Mouse (Mus musculus) hindbrain, embryonic 16.5 days (tissue): ENCODE data around the gene Ccdc15. TPM values are rescaled to one million over a fixed set of nuclear protein-coding genes. Genes with fewer than 3 reads are reported as not detected.
A peak's percentile ranks its signal among the peaks of the same experiment; 100 is the strongest.
"Not testable (repeated sequence)": the region's sequence is repeated elsewhere in the genome, so short reads cannot be mapped to it uniquely, and the experiment has no call there.

Experiments used
- ATAC-seq: fragments of 200-750 bp; cut with Nextera tagmentation; 2 replicates; pipeline ENCODE4 v1.8.0; 2017; ENCODE audit warnings: moderate TSS enrichment, moderate library complexity
- H3K27ac ChIP-seq: fragments of 300-500 bp; sonication (generic); 2 replicates; pipeline ENCODE4 v1.5.1; 2014; ENCODE audit warnings: low read depth, mild to moderate bottlenecking, control low read depth, low read length, moderate library complexity
- H3K27me3 ChIP-seq: fragments of 300-500 bp; sonication (generic); replicated peaks from 2 replicates; pipeline ENCODE4 v1.6.1; 2014; ENCODE audit warnings: low read length; ENCODE audit not compliant: control insufficient read depth, insufficient read depth
- H3K36me3 ChIP-seq: fragments of 300-500 bp; sonication (generic); 2 replicates; pipeline ENCODE4 v1.6.1; 2014; ENCODE audit warnings: mild to moderate bottlenecking, low read length, moderate library complexity, mixed read lengths; ENCODE audit not compliant: control insufficient read depth, insufficient read depth
- H3K4me1 ChIP-seq: fragments of 300-500 bp; sonication (generic); 2 replicates; pipeline ENCODE4 v1.6.1; 2014; ENCODE audit warnings: low read depth, low read length; ENCODE audit not compliant: control insufficient read depth, insufficient read depth
- H3K4me2 ChIP-seq: fragments of 300-500 bp; sonication (generic); 2 replicates; pipeline ENCODE4 v1.6.1; 2014; ENCODE audit warnings: mild to moderate bottlenecking, low read length, control low read depth, moderate library complexity
- H3K4me3 ChIP-seq: fragments of 300-500 bp; sonication (generic); 2 replicates; pipeline ENCODE4 v1.5.1; 2014; ENCODE audit warnings: mild to moderate bottlenecking, low read length, control low read depth, moderate library complexity
- H3K9ac ChIP-seq: fragments of 300-500 bp; sonication (generic); 2 replicates; pipeline ENCODE4 v1.6.1; 2014; ENCODE audit warnings: low read depth, mild to moderate bottlenecking, control low read depth, low read length, moderate library complexity
- H3K9me3 ChIP-seq: fragments of 300-500 bp; sonication (generic); 2 replicates; pipeline ENCODE4 v1.6.1; 2014; ENCODE audit warnings: mild to moderate bottlenecking, low read length, moderate library complexity; ENCODE audit not compliant: control insufficient read depth
- WGBS: fragments of 180-500 bp; shearing (Covaris S2); extraction: QIAGEN DNeasy Blood & Tissue Kit; methylation state at CpG from one replicate; pipeline ENCODE4 v1.1.7; 2014; 5-methylcytosine and 5-hydroxymethylcytosine counted together
- polyA plus RNA-seq: library from polyadenylated mRNA; unstranded; fragments of >200 nt; fragmentation: Nextera tagmentation; extraction: Ambion mirVana; gene quantifications from 2 replicates; pipeline ENCODE4 v1.2.1, GENCODE M21; 2015

Gene Ccdc15
- polyA plus RNA-seq, 1 experiment from 2014 or later: 7.1 TPM

DNA sequence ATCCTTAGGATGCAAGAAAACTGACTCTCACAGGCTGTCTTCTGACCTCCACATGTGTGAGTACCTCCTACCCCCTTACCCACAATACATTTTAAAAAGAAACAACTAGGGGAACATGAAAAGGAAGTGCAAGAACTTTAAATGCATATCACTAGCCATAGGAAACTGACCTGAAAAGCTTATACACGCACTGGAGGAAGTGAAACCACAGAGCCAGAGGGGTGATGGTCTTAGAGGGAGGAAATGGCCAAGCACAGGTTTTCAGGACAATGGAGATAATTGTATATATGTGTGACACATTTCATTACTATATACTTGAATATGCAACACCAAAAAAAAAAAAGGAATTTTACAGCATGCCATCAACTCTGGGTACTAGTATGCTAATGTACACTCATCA lies 46.5 kb downstream of the Ccdc15 start:
- WGBS: 94% methylated on average over 1 of the region's 1 CpGs
- peaks cover 2% of the 10 kb centered on the region; the same call in 1 of the 2 replicates for H3K36me3 ChIP-seq
- no peak for ATAC-seq
- H3K9me3 ChIP-seq: no peaks in the 10 kb centered on the region
- H3K4me2 ChIP-seq: no peak overlapping the region
- H3K4me1 ChIP-seq: no peaks in the 10 kb centered on the region
- no peak overlapping the region for H3K9ac ChIP-seq
- H3K27ac ChIP-seq: no peak overlapping the region
- no peak overlapping the region for H3K4me3 ChIP-seq
- no peaks in the 10 kb centered on the region for H3K27me3 ChIP-seq

DNA sequence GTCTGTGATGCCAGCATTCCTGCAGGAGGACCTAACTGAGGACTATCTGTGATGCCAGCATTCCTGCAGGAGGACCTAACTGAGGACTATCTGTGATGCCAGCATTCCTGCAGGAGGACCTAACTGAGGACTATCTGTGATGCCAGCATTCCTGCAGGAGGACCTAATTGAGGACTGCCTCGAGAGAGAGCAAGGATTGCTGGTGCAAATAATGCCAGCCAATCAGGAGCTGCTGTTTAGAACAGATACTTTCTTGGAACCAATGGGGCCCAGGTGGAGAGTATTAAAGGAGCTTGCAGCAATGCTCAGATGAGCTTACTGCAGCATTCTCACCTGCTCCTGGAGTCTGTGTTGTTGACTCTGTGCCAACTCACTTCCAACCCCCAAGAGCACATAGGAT lies 47.7 kb downstream of the Ccdc15 start:
- H3K9ac ChIP-seq: not testable (repeated sequence)

DNA sequence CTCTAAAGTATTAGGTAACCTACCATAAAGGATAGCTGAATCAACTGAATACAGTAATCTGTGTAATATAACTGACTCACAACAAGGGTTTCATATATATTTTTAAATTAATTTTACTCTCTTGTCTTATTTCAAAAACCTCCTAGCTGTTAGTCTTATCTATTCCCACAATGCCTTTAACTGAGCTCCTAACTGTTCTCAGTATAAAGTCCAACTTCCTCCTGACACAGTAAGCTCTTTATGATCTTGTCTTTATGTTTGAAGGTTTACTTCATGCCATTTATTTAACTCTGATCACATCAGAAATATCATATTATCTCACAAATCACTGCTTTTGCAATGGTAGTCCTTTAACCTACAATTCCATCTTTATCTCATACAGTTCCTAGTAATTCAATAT lies 52.6 kb downstream of the Ccdc15 start:
- Histone ChIP-seq H3K36me3 (no peaks in the 10 kb centered on the region), H3K4me1 (no peaks in the 10 kb centered on the region), H3K4me2 (no peak overlapping the region), H3K27me3 (no peaks in the 10 kb centered on the region), H3K9me3 (no peaks in the 10 kb centered on the region), H3K9ac (no peak overlapping the region), H3K27ac (no peak overlapping the region), H3K4me3 (no peak overlapping the region)
- ATAC-seq: no peak

More for the DNA sequence above, 47.7 kb downstream of the Ccdc15 start:
- WGBS: 78% methylated on average over 1 of the region's 1 CpGs
- ATAC-seq, H3K4me3 ChIP-seq, H3K36me3 ChIP-seq, H3K27me3 ChIP-seq, H3K27ac ChIP-seq, H3K4me2 ChIP-seq, H3K9me3 ChIP-seq, H3K4me1 ChIP-seq: not testable (repeated sequence)

DNA sequence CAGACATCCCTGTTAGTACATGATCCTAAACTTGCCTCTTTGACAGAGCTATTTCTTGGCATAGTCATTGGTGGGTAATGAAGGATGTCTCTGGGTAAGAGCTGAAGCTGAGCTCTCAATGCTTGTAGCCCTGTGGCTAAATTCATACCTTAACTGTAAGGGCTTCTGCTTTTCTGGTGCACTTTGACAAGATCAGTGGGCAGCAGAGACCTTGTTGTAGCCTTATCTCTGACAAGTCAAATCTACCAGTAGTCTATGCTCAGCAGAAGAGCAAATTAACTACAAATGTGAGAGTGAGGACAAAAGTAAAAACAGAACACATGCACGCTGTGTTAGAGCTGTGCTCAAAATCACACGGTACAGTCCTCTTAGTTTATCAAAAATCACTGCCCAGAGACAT lies 81.6 kb downstream of the Ccdc15 start:
- Histone ChIP-seq H3K9me3 (no peaks in the 10 kb centered on the region), H3K4me1 (no peaks in the 10 kb centered on the region), H3K4me3 (no peak overlapping the region), H3K9ac (no peak overlapping the region), H3K36me3 (no peaks in the 10 kb centered on the region), H3K27me3 (no peaks in the 10 kb centered on the region), H3K27ac (no peak overlapping the region), H3K4me2 (no peak overlapping the region)
- no peak for ATAC-seq
- WGBS: 92% methylated on average over 2 of the region's 2 CpGs

DNA sequence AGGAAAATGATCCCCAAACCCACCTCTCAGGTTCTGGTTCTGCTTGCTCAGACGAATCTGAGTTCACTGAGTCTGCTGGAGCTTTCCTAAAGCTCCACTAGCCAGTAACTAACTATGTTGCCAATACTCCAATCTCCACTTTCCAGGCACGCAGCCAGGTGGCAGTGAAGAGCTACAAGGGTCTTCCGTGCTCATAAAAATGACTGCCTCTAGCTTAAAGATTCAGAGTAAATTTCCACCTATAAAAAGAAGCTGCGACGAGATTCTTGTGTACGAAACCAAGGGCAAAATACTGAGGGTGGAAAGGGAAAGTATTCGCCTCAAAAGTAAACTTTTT lies 92.4 kb downstream of the Ccdc15 start:
- H3K4me2 ChIP-seq: peak overlapping the region; percentile 85
- WGBS: 32% methylated on average over 7 of the region's 7 CpGs
- H3K9me3 ChIP-seq: no peaks in the 10 kb centered on the region

DNA sequence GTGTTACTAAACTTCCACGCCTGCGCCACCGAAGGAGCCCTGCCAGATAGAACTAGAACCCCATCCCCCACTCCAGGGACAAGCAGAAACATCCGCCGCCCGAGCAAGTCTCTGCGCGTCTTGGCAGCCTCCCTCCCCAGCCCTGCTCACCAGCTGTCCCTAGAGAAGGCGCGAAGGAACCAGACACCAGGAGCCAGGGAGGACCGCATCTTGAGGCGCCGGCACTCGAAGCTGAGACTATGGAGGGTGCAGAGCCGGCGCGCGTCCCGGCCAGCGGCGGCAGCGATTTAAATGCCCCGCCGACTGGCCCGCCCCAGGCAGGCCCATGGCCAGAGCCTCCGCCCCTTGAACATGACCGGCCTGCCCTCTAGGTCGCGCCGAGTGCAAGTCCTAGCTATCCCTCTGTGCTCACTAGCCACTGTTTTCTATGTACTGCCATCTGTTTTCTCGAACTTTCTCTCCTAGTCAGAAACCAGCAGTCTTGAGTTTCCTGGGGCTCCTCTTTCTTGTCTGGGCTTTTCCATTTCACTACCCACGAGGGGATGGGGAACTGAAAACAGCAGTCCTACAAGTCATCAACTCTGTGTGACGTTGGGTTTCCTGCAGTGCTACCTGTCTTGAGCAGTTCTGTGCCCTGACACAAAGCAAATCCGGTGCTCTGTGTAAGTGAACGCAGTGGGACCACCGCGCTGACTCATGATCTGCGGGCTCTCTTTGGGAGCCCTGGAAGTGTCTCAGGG lies 92.9 kb downstream of the Ccdc15 start, which contains the start of gene Slc37a2:
Gene Slc37a2, minus strand, starts transcription at position 590 of the 740 bp plus-strand sequence.
- ATAC-seq: peak; percentile 83

More for the DNA sequence above, 92.4 kb downstream of the Ccdc15 start:
- Histone ChIP-seq H3K36me3 (no peaks in the 10 kb centered on the region), H3K27me3 (peaks cover 7% of the 10 kb centered on the region; the same call in 1 of the 2 replicates), H3K4me1 (peaks cover 12% of the 10 kb centered on the region), H3K4me3 (peak overlapping the region; percentile 47), H3K27ac (no peak overlapping the region), H3K9ac (no peak overlapping the region)
- ATAC-seq: peak; percentile 85

DNA sequence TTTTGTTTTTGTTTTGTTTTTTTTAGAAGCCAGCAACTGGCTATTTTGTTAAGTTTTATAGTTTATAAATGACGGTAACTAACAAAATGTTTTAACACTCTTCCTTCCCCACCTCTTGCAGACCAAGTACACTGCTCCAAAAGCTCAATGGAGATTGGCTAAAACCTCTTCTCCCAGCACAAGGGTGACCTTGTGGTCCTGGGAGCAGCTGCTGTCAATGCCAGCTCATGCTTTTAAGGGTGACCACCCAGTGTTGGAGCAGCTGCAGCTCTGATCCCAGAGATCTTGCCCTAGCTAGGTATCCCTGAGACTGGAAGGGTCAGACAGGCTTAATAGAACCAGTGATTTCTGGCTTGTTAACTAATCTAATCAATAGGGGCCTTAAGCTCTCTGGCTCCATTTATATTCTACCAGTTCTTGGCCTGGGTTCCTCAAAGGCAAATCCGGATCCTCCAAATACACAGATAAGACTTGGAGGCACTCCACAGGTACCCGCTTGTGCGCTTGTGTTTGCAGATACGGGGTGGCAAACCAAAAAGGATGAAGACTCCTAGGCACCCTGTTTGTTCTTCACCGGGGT lies 93.6 kb downstream of the Ccdc15 start:
- Histone ChIP-seq H3K27ac (no peak overlapping the region), H3K4me2 (peak overlapping the region; percentile 85), H3K9me3 (no peaks in the 10 kb centered on the region), H3K36me3 (no peaks in the 10 kb centered on the region), H3K27me3 (peaks cover 7% of the 10 kb centered on the region; the same call in 1 of the 2 replicates), H3K4me1 (peaks cover 12% of the 10 kb centered on the region), H3K9ac (no peak overlapping the region; the same call in 1 of the 2 replicates), H3K4me3 (peak overlapping the region; percentile 47)
- no peak for ATAC-seq
- WGBS: 24% methylated on average over 6 of the region's 6 CpGs

More for the DNA sequence above, 92.9 kb downstream of the Ccdc15 start, which contains the start of gene Slc37a2:
- 3% methylated on average over 38 of the region's 38 CpGs for WGBS
- Histone ChIP-seq H3K4me1 (peaks cover 12% of the 10 kb centered on the region), H3K36me3 (no peaks in the 10 kb centered on the region), H3K9me3 (no peaks in the 10 kb centered on the region), H3K4me2 (peak within 1 kb of the TSS; percentile 85), H3K4me3 (peak within 1 kb of the TSS; percentile 47), H3K27ac (no peak within 1 kb of the TSS), H3K9ac (peak within 1 kb of the TSS; percentile 64), H3K27me3 (peaks cover 7% of the 10 kb centered on the region; the same call in 1 of the 2 replicates)

DNA sequence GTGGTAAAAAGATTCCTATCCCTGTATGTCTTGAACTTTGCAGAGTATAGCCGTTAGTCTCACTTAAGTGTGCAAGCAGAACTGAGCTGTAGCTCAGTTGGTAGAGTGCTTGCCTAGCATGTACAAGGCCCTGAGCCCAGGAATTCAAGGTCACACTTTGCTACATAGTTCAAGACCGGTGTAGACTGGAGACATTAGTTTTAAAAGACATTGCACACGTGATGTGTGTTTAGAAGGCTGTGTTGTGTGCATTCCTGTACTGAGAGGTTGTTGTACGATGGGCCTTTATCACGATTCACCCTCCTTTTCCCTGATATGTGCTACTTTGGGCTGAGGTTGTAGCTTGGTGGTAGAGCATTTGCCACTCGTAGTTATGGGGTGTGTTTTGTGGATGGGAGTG lies 97.6 kb downstream of the Ccdc15 start:
- Histone ChIP-seq H3K4me2 (no peak overlapping the region), H3K9me3 (no peaks in the 10 kb centered on the region), H3K4me3 (no peak overlapping the region), H3K36me3 (no peaks in the 10 kb centered on the region), H3K9ac (no peak overlapping the region), H3K27me3 (peaks cover 4% of the 10 kb centered on the region; the same call in 1 of the 2 replicates), H3K4me1 (peaks cover 11% of the 10 kb centered on the region), H3K27ac (no peak overlapping the region)
- 86% methylated on average over 6 of the region's 6 CpGs for WGBS
- no peak for ATAC-seq

DNA sequence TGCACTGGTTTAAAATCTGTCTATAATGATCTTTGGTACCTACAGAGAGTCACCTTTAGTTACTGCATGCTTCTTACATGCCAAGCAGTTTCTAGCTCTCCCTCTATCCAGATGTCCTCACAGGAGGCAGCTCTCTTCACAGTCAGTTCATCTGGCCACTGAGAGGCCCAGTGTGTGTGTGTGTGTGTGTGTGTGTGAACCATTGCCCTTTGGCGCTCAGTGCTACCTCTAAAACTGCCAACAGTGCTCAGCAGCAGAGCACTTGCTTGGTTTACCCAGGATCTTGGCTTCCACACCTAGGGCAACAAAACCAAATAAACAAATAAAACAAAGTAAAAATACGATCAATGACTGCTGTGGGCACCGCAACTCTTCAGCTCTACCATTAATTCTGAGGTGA lies 98.3 kb downstream of the Ccdc15 start:
- H3K36me3 ChIP-seq: no peaks in the 10 kb centered on the region
- peaks cover 4% of the 10 kb centered on the region; the same call in 1 of the 2 replicates for H3K27me3 ChIP-seq
- no peak overlapping the region for H3K4me2 ChIP-seq
- WGBS: 91% methylated on average over 3 of the region's 3 CpGs
- no peak overlapping the region for H3K9ac ChIP-seq
- H3K27ac ChIP-seq: no peak overlapping the region
- H3K4me1 ChIP-seq: peaks cover 5% of the 10 kb centered on the region; the same call in 1 of the 2 replicates
- no peak overlapping the region for H3K4me3 ChIP-seq
- H3K9me3 ChIP-seq: no peaks in the 10 kb centered on the region
- ATAC-seq: no peak
